Mouse (Mus musculus): ENCODE measurements around the gene Rcan3.

The Rcan3 gene

DNA sequence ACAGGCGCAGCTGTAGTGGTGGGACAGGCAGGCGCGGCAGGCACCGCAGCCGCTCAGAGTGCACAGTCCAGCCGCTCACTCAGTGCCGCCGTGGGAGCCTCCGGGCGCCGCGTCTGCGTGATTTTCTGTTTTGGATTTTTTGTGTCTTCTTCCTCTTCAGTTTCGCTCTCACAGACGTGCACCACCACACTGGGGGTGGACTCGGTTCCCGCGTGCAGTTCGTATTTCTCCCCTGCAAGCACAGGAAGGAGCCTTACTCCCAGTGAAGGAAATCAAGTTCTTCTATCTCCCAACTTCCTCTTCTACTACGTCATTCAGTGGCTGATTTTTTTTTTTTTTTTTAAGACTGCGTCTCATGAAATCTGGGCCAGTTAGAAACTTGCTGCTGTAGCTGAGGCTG is 17.3 kb downstream of the Rcan3 start:
- DNase-seq (ENCODE audit: low read depth, low spot score): no peak

GRCm38 (mm10) chr4:135413491-135413890 is 20.2 kb downstream of the Rcan3 start:
- DNase-seq (ENCODE audit: low read depth, low spot score): no peak

GRCm38 (mm10) chr4:135411633-135412032 is 22.0 kb downstream of the Rcan3 start:
- no peak for DNase-seq (ENCODE audit: low read depth, low spot score)

DNA sequence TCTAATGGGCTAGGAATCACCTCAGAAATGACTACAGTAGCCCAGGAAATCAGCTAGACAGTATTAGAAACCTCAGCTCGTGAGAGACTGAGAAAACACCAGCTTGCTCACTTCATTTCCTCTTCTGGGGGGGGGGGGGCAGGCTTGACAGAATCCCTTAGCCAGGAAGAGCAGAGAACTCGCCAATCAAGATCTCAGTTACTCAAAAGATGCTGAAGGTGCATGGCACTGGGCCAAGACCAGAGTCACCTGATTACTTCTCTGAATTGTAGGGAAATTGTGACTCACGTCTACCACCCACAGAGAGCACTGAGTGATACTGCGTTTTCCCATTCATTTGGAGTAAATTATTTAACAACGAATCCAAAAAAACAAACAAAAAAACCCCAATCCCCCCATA is 27.5 kb downstream of the Rcan3 start:
- DNase-seq (ENCODE audit: low read depth, low spot score): no peak

DNA sequence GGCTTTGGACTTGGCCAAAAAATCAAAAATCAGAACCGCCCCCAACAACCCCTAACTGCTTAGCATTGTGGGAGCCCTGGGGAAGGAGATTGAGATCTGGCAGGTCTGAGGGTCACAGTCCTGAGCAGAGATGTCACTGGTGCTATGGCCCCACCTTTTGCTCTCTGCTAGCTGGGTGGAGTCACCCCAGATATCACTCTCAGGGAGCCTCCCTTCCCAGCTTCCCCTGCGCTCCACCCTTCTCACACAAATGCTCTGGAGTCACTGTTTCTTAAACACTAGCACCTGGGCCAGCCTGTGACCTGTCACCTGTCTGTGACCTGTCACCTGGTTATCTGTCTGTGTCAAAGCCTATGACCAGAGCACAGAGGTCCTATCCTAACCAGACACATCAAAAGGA is 28.7 kb downstream of the Rcan3 start:
- DNase-seq (ENCODE audit: low read depth, low spot score): no peak

DNA sequence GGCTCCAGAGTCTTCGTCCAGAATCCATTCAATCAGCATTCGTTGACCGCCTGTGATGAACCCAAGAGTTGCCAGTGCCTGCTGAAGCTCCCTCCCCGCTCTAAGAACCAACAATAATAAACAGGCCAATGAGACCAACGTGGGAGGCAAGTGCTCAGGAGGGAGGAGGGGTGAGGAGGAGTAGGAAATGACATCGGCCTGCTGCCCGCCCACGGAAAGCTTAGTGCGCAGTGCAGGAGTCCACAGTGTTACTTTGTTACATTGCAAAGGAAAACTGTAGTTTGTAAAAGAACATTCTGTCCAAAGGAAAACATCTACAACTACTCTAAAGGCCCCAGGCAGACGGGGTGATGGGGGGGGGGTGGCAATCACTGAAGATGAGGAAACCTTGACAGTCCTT is 29.6 kb downstream of the Rcan3 start:
- DNase-seq (ENCODE audit: low read depth, low spot score): no peak

- peak; percentile 6 for DNase-seq (ENCODE audit: low read depth, low spot score)
These were observed 31.8 kb downstream of the Rcan3 start for GRCm38 (mm10) chr4:135401881-135402280.

DNA sequence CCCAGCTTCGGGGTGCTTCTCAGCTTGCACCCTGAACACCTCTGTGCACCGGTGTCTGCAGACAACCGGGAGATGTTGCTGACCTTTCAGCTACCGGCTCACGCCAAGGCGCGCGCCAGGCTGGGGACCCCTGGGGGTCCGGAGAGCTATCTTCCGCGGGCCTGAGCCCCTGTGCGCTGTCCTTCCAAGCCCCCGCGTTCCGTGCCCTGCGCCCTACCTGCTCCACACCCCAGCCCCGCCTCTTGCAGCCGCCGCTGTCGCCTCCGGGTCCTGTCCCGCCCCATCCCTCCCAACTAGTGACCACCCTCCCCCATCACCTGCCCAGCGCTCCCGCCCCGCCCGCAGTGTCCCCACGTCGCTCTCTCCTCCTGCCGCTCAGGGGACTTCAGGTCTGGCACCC is 35.7 kb downstream of the Rcan3 start, which contains the start of gene Ncmap:
TSS of gene Ncmap (minus strand) at position 237 of the 400 bp plus-strand sequence.
- DNase-seq (ENCODE audit: low read depth, low spot score): no peak

DNA sequence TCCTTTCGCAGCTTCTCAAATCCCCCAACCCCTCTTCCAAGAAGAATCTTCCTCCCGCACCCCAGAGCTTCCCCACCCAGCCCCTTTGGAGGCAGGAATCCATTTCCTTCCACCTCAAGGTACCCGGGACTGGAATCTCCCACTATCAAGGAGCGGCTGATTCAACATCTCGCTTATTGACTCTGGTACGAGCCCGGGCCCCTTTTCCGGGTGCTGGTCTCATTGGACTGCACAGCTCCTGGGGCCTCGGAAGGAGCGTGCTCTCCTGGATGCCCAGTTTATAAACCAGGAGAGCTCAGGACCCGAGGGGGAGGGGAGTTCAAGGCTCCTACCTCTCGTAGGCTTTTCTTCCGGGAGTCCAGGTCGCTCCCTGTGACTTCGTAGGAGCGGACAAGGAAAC is 36.1 kb downstream of the Rcan3 start:
- DNase-seq (ENCODE audit: low read depth, low spot score): no peak

DNA sequence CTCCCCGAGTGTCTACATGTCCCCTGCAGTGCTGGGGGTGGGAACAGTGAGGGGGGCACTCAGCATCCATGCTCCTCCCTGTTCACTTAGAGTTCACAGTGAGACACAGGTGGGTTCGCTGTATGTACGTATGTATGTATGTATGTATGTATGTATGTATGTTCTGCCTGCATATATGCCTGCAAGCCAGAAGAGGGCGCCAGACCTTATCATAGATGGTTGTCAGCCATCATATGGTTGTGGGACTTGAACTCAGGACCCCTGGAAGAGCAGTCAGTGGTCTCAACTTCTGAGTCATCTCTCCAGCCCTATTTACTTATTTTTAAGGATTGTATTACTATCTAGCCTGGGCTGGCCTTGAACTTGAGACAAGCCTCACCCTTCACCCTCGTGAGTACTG is 37.4 kb downstream of the Rcan3 start:
- DNase-seq (ENCODE audit: low read depth, low spot score): no peak

DNA sequence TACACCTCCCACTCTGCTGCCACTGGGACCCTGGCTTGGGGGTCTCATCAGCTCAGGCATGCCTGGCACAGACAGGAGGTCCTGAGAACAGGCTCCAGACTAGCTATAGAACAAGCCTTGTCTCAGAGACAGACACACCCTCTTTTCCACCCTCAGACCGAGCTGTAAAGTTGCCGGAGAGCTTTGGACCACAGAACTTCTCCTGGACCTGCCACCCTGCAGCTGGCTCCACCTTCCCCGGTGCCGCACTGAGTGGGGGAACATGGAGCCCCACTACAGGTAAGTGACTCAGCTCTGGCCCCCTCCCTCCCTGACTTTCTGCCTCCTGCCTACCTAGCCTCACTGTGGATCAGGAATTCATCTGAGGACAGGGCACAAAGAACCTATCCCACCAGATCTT is 38.3 kb downstream of the Rcan3 start:
- DNase-seq (ENCODE audit: low read depth, low spot score): no peak

GRCm38 (mm10) chr4:135394666-135395065 is 39.0 kb downstream of the Rcan3 start:
- no peak for DNase-seq (ENCODE audit: low read depth, low spot score)

DNA sequence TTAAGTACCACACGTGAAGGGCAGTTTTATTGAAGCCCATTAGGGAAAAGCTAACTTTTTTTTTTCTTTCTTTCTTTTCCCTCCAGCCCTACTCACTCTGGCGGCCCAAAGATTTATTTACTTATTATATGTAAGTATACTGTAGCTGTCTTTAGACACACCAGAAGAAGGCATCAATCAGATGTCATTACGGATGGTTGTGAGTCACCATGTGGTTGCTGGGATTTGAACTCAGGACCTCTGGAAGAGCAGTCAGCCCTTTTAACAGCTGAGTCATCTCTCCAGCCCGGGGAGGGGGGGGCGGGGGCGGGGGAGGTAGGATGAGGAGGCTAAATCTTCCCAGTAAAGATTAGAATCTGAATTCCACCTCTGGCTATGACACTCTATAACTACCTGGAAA is 40.3 kb downstream of the Rcan3 start:
- DNase-seq (ENCODE audit: low read depth, low spot score): no peak

DNA sequence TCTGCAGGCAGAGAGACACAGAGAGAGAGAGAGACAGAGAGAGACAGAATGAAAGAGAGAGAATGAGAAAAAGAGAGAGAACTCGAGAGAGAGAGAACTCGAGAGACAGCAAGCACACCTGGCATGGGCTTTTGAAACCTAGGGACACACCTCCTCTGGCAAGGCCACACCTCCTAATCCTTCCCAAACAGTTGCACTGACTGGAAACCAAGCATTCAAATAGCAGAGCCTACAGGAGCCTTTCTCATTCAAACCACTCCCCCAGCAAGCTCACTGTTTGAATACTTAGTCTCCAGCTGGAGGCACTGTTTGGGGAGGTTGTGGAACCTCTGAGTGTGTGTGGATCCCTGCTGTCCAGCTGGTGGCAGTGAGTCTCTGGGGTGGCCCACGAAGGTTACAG is 40.9 kb downstream of the Rcan3 start:
- no peak for DNase-seq (ENCODE audit: low read depth, low spot score)

GRCm38 (mm10) chr4:135391014-135391413 is 42.6 kb downstream of the Rcan3 start:
- DNase-seq (ENCODE audit: low read depth, low spot score): no peak

DNA sequence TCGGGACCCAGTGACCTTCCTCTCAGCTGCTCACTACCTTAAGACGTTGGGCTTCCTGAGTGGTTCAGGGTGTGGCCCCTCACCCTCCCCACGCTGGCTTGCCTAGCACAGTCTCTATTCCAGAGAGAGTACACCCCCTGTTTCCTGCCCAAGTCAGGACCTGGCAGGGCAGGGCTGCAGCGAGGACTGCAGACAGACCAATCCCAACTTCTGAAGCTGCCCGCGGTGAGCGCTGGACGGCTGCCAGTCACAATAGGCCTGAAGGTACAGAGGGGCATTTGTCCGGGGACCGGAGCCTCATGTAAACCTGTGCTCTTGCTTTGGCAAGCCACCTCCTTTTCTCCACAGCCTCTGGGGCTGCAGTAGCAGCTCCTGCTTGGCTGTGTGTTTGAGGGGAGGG is 48.0 kb downstream of the Rcan3 start:
- DNase-seq (ENCODE audit: low read depth, low spot score): no peak

DNA sequence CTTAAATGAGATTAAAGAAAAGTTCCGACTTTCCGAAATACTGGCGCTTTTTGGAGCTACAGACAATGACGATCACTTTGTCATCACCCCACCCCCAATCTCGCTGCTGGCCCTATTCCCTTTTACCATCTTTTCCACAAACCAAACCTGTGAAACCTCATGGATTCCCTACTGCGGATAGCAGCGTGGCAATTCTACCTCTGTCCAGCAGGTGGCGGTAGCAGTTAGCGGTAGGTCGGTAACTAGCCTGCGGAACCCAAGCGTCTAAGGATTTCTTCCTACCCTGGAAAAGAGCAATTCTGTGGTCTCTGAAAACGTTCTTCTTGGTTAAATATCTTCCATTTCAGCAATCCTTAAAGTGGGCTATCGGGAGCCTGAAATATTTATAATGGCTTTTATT is 51.3 kb downstream of the Rcan3 start:
- DNase-seq (ENCODE audit: low read depth, low spot score): peak; percentile 34

DNA sequence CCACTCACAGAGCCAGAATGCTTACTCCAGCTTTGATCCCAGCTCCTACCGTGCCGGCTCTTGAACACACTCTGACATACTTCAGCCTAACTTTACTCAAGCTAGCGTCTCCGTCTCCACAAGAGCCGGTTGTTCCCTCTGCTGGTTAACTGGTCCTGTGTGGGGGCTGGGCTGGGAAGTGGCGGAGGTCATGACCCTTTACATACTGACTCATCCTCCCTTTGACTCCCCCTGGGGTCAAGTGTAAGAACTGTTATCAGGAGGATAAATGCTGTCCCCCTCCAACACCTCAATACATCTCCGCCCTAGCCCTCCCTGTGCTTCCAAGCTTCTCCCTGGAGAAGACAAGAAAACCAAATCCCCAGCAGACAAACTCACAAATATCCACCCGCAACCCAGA is 52.3 kb downstream of the Rcan3 start:
- no peak for DNase-seq (ENCODE audit: low read depth, low spot score)

DNA sequence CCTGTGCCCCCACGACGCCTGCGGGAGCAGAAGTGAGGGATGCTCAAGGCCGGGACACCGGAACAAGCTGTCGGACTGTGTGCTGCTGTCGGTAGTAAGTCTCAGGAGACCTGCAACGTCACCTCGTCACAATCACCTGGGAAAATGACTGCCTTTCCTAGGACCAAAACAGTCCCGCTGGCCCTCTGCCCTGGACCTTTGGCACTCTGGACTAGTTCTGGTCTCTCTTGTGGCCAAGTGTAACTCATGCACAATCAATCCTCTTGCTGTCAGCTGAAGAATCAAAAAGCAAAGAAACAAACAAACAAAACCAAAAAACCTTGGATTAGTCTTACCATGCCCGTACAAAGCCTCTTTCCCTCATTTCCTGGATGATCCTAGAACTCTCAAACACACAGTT is 56.4 kb downstream of the Rcan3 start:
- no peak for DNase-seq (ENCODE audit: low read depth, low spot score)

DNA sequence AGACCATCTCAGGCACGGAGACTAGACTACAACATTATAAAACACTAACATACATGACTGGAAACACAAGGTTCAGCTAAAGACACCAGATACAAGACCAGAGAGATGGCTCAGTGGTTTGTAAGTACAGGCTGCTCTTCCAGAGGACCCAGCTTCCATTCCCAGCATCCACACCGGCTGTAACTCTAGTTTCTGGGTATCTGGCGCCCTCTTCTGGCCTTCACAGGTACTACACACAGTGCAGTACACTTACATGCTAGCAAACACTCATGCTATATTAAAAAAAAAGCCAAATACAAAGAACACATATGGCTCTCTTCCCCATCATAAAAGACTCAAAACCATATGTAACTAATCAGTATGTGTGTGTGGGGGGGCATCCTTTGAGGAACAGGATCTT is 58.2 kb downstream of the Rcan3 start:
- no peak for DNase-seq (ENCODE audit: low read depth, low spot score)

- DNase-seq (ENCODE audit: low read depth, low spot score): no peak
These were observed 60.4 kb downstream of the Rcan3 start for GRCm38 (mm10) chr4:135373299-135373698.

- no peak for DNase-seq (ENCODE audit: low read depth, low spot score)
These were observed 63.3 kb downstream of the Rcan3 start for GRCm38 (mm10) chr4:135370372-135370771.

- no peak for DNase-seq (ENCODE audit: low read depth, low spot score)
These were observed 70.8 kb downstream of the Rcan3 start for GRCm38 (mm10) chr4:135362828-135363227.

Measured in brain, embryonic 18.5 days (tissue).